Mouse (Mus musculus): ENCODE results near the gene Olfr126.

The Olfr126 gene

GRCm38 (mm10) chr17:37847183-37847582, at the start of gene Olfr126:
Gene Olfr126, plus strand, starts transcription at chr17:37847483.
- no peak for DNase-seq (ENCODE audit: low read depth)

- DNase-seq (ENCODE audit: low read depth) = no peak
These were observed 47.7 kb upstream of the Olfr126 start, which contains the start of gene Olfr124 for GRCm38 (mm10) chr17:37799588-37799987. Gene Olfr124, plus strand, starts transcription at chr17:37799888.

DNA sequence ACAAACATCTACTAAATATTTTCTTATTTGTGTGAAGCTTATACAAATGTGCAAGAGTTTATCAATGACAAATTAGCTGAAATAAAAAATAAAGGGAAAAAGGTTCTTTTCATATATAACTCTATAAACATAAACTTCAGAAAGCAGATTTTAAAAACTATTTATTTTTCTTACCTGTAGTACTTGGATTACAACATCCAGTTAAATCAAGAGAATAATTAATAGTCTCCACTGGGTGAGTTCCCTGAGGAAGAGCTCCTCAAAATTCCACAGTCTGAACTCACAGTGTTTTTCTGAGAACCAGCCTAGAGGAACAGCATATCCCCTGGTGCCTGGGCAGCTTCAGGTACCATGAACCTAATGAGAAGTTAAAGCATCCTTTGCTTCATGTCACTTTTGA, 14.6 kb upstream of the Olfr126 start, which contains the start of gene Olfr125:
Gene Olfr125, plus strand, starts transcription at position 301 of the 400 bp plus-strand sequence.
- DNase-seq (ENCODE audit: low read depth) = no peak

- no peak for DNase-seq (ENCODE audit: low read depth)
These were observed 16.6 kb downstream of the Olfr126 start for GRCm38 (mm10) chr17:37863901-37864300.

GRCm38 (mm10) chr17:37869676-37870205, 22.5 kb downstream of the Olfr126 start:
- DNase-seq (ENCODE audit: low read depth) = no peak

GRCm38 (mm10) chr17:37873830-37874229, 26.5 kb downstream of the Olfr126 start:
- DNase-seq (ENCODE audit: low read depth) = no peak

- DNase-seq (ENCODE audit: low read depth) = no peak
These were observed 52.9 kb downstream of the Olfr126 start, which contains the start of gene Olfr127 for GRCm38 (mm10) chr17:37900137-37900536. Gene Olfr127, plus strand, starts transcription at chr17:37900437.

Data from 416B (cell line).